In genomic region chr4:126241956-126242355, GRCm38 (mm10) we compare ENCODE assay signal across 19 mouse cellular contexts. TPM values are rescaled to one million over a fixed set of nuclear protein-coding genes. Genes with fewer than 3 reads are reported as not detected.
DNase-seq lines count a peak whose midpoint lies in the region; ATAC-seq and TF ChIP-seq lines count a peak whose summit lies in the region.
"Had no signal": no experiment of that assay in that cellular context is flagged by ENCODE, and none has a peak within 500 bp of the region (broad histone marks: within the 10 kb centered on the region; RNA-seq: fewer than 3 reads in every experiment).

No protein-coding gene starts in this region.

- peak overlapping the region; percentile 18 for H3ac ChIP-seq in C2C12 (ENCODE audit: control insufficient read depth, insufficient read length, low read depth)

- H3K79me2 ChIP-seq in C2C12 (ENCODE audit: control insufficient read depth, insufficient read depth), result peaks cover 93% of the 10 kb centered on the region

- peaks cover 71% of the 10 kb centered on the region for H3K36me3 ChIP-seq in kidney, embryonic 15.5 days
- H3K36me3 ChIP-seq in kidney, adult 2 months (ENCODE audit: control insufficient read depth, insufficient read depth, low read length), result no peaks in the 10 kb centered on the region
- H3K36me3 ChIP-seq in C2C12 (ENCODE audit: control insufficient read depth, insufficient read depth), result peaks cover 60% of the 10 kb centered on the region
- peaks cover 42% of the 10 kb centered on the region for H3K36me3 ChIP-seq in intestine, postnatal 0 days (ENCODE audit: control insufficient read depth, insufficient read depth)

- no peaks in the 10 kb centered on the region for H3K27me3 ChIP-seq in kidney, embryonic 15.5 days
- H3K27me3 ChIP-seq in kidney, adult 2 months (replicated peaks; ENCODE audit: control insufficient read depth, insufficient read depth, low read length), result no peaks in the 10 kb centered on the region
- no peaks in the 10 kb centered on the region for H3K27me3 ChIP-seq in C2C12 (ENCODE audit: control insufficient read depth, insufficient read depth, insufficient read length)
- H3K27me3 ChIP-seq in intestine, postnatal 0 days (replicated peaks; ENCODE audit: control insufficient read depth, insufficient read depth, low read length), result no peaks in the 10 kb centered on the region
- H3K27me3 ChIP-seq: midbrain, embryonic 15.5 days; neural tube, embryonic 13.5 days had no signal

- ATAC-seq in kidney, embryonic 15.5 days (replicated peaks; ENCODE audit: low FRiP score), result peak; percentile 27; the same call in 1 of the 2 replicates
- no peak for ATAC-seq in intestine, postnatal 0 days
- ATAC-seq: hindbrain, embryonic 16.5 days; liver, postnatal 0 days; midbrain, embryonic 15.5 days had no signal

- H3K79me3 ChIP-seq in C2C12 (ENCODE audit: low read depth), result peaks cover 56% of the 10 kb centered on the region

- peak; percentile 66 for DNase-seq in cerebellum, adult 11-12 months
- DNase-seq in cerebellum, adult 9-10 months, result no peak
- no peak for DNase-seq in kidney, adult 2 months
- DNase-seq in cerebellum, postnatal 25 days, result peak; percentile 54 to 63
- no peak for DNase-seq in adrenal gland, postnatal 10 days
- DNase-seq: adrenal gland, postnatal 25 days; kidney, postnatal 14 days; liver, postnatal 0 days; retina, postnatal 1 day; thymus, postnatal 36 days had no signal

- no peak overlapping the region for H3K4me2 ChIP-seq in kidney, embryonic 15.5 days
- H3K4me2 ChIP-seq in intestine, postnatal 0 days (replicated peaks; ENCODE audit: low read depth), result no peak overlapping the region
- H3K4me2 ChIP-seq: midbrain, embryonic 15.5 days; neural tube, embryonic 13.5 days had no signal

- no peak overlapping the region for H3K9ac ChIP-seq in kidney, embryonic 15.5 days
- H3K9ac ChIP-seq in intestine, postnatal 0 days (ENCODE audit: low read depth, low read length), result no peak overlapping the region
- H3K9ac ChIP-seq: liver, postnatal 0 days; midbrain, embryonic 15.5 days; neural tube, embryonic 13.5 days had no signal

- no peak for TF ChIP-seq CTCF in kidney, adult 2 months (conservative IDR thresholded peaks at IDR 0.05; ENCODE audit: insufficient read depth, insufficient read length, low read depth, low read length)
- no peak for TF ChIP-seq CTCF in C2C12 (IDR thresholded peaks at IDR 0.05; ENCODE audit: control insufficient read depth, insufficient read depth, insufficient read length)
- TF ChIP-seq CTCF in intestine, postnatal 0 days (IDR thresholded peaks at IDR 0.05; ENCODE audit: low read depth), result no peak

- H3K27ac ChIP-seq in kidney, embryonic 15.5 days, result no peak overlapping the region
- no peak overlapping the region for H3K27ac ChIP-seq in kidney, adult 2 months (ENCODE audit: insufficient read depth, low read depth, low read length)
- no peak overlapping the region for H3K27ac ChIP-seq in intestine, postnatal 0 days (ENCODE audit: low read depth, low read length)
- H3K27ac ChIP-seq: macrophage; midbrain, embryonic 15.5 days; neural tube, embryonic 13.5 days had no signal

- peaks cover 27% of the 10 kb centered on the region for H3K4me1 ChIP-seq in kidney, embryonic 15.5 days
- peaks cover 3% of the 10 kb centered on the region; the same call in 1 of the 2 replicates for H3K4me1 ChIP-seq in kidney, adult 2 months (ENCODE audit: control insufficient read depth, insufficient read depth, low read length)
- H3K4me1 ChIP-seq in intestine, postnatal 0 days (replicated peaks; ENCODE audit: control insufficient read depth, insufficient read depth, low read length), result no peaks in the 10 kb centered on the region

- H3K4me3 ChIP-seq in kidney, embryonic 15.5 days (replicated peaks), result no peak overlapping the region
- no peak overlapping the region for H3K4me3 ChIP-seq in kidney, adult 2 months (ENCODE audit: insufficient read depth, low read depth, low read length)
- no peak overlapping the region for H3K4me3 ChIP-seq in C2C12 (ENCODE audit: insufficient read depth, poor library complexity, severe bottlenecking)
- H3K4me3 ChIP-seq in intestine, postnatal 0 days (ENCODE audit: low read depth, low read length), result no peak overlapping the region
- H3K4me3 ChIP-seq: erythroblast, embryonic 14.5 days; midbrain, embryonic 15.5 days; neural tube, embryonic 13.5 days had no signal

- TF ChIP-seq POLR2A in kidney, adult 2 months (IDR thresholded peaks at IDR 0.05; ENCODE audit: low read depth, low read length), result no peak

- H3K9me3 ChIP-seq in kidney, embryonic 15.5 days (replicated peaks), result no peaks in the 10 kb centered on the region
- H3K9me3 ChIP-seq in intestine, postnatal 0 days (ENCODE audit: control insufficient read depth), result no peaks in the 10 kb centered on the region
- H3K9me3 ChIP-seq: G1E; midbrain, embryonic 15.5 days; neural tube, embryonic 13.5 days had no signal

- 22% methylated on average over 9 of the region's 9 CpGs for WGBS in kidney, embryonic 15.5 days
- 40% methylated on average over 9 of the region's 9 CpGs for WGBS in kidney, adult 2 months
- WGBS in intestine, postnatal 0 days, result 59% methylated on average over 9 of the region's 9 CpGs

TF ChIP-seq in C2C12, 6 proteins besides CTCF, POLR2A, EP300 and RAD21:
- TF ChIP-seq USF1 (IDR thresholded peaks at IDR 0.05; ENCODE audit: low read depth), result no peak
- TF ChIP-seq MYOG (IDR thresholded peaks at IDR 0.05; ENCODE audit: control insufficient read depth, extremely low read depth, insufficient read length), result no peak
- no peak for TF ChIP-seq MYOD1 (IDR thresholded peaks at IDR 0.05; ENCODE audit: control insufficient read depth, insufficient read length, low read depth)
- no peak for TF ChIP-seq MAX (IDR thresholded peaks at IDR 0.05)
- TF ChIP-seq CEBPB (IDR thresholded peaks at IDR 0.05; ENCODE audit: low read depth), result no peak
- no peak for TF ChIP-seq FOSL1 (IDR thresholded peaks at IDR 0.05; ENCODE audit: insufficient read depth, low read length, poor library complexity, severe bottlenecking)

RNA-seq across cellular contexts. Expression of gene Map7d1, which starts 14.2 kb away (rescaled TPM):
- 39.6 and 40.7 TPM in 2 replicates for polyA plus RNA-seq in kidney, embryonic 15.5 days (2015; fragmentation: Nextera tagmentation; extraction: Ambion mirVana)
- 28.3 and 30.3 TPM in 2 replicates for polyA plus RNA-seq in kidney, adult 2 months (2012; rRNA removed)
- polyA plus RNA-seq in C2C12 (2012; fragmentation: generic; extraction: Trizol), result 130 TPM
- total RNA-seq in adrenal gland, postnatal 10 days (2021), result 10 to 100 TPM; 60.4 to 72.7 TPM
- 11.7 and 12.2 TPM in 2 replicates for polyA plus RNA-seq in intestine, postnatal 0 days (2015; fragmentation: Nextera tagmentation; extraction: Ambion mirVana)

RNA-seq across cellular contexts. Expression of gene Trappc3, which starts 20.2 kb away (rescaled TPM):
- 106 and 111 TPM in 2 replicates for polyA plus RNA-seq in kidney, embryonic 15.5 days (2015; fragmentation: Nextera tagmentation; extraction: Ambion mirVana)
- 57.7 and 75.5 TPM in 2 replicates for polyA plus RNA-seq in kidney, adult 2 months (2012; rRNA removed)
- 110 TPM for polyA plus RNA-seq in C2C12 (2012; fragmentation: generic; extraction: Trizol)
- total RNA-seq in adrenal gland, postnatal 10 days (2021), result 10 to 100 TPM; 73.1 to 74.8 TPM
- polyA plus RNA-seq in intestine, postnatal 0 days (2015; fragmentation: Nextera tagmentation; extraction: Ambion mirVana), result 115 and 126 TPM in 2 replicates

RNA-seq across cellular contexts. Expression of gene Thrap3, which starts 39.4 kb away (rescaled TPM):
- 219 and 230 TPM in 2 replicates for polyA plus RNA-seq in kidney, embryonic 15.5 days (2015; fragmentation: Nextera tagmentation; extraction: Ambion mirVana)
- polyA plus RNA-seq in kidney, adult 2 months (2012; rRNA removed), result 40.4 and 51.0 TPM in 2 replicates
- polyA plus RNA-seq in C2C12 (2012; fragmentation: generic; extraction: Trizol), result 85.7 TPM
- 100 to 1,000 TPM; 177 to 229 TPM for total RNA-seq in adrenal gland, postnatal 10 days (2021)
- 56.7 and 67.5 TPM in 2 replicates for polyA plus RNA-seq in intestine, postnatal 0 days (2015; fragmentation: Nextera tagmentation; extraction: Ambion mirVana)

RNA-seq across cellular contexts. Expression of gene Col8a2, which starts 44.6 kb away (rescaled TPM):
- polyA plus RNA-seq in kidney, embryonic 15.5 days (2015; fragmentation: Nextera tagmentation; extraction: Ambion mirVana), result 10.6 and 15.2 TPM in 2 replicates
- polyA plus RNA-seq in kidney, adult 2 months (2012; rRNA removed), result 0.27 and 0.31 TPM in 2 replicates
- polyA plus RNA-seq in C2C12 (2012; fragmentation: generic; extraction: Trizol), result 0.62 TPM
- 1 to 10 TPM; 5.5 to 5.6 TPM for total RNA-seq in adrenal gland, postnatal 10 days (2021)
- 1.5 and 2.2 TPM in 2 replicates for polyA plus RNA-seq in intestine, postnatal 0 days (2015; fragmentation: Nextera tagmentation; extraction: Ambion mirVana)
- polyA plus RNA-seq: erythroblast, embryonic 14.5 days; G1E; macrophage had no signal

Comparison
In these comparisons a context has a peak if more than half of its experiments do, and no peak if none do; other contexts are left out.
1. DNase-seq: peak in cerebellum, adult 11-12 months (single experiment) and cerebellum, postnatal 25 days (2 of 2); none in cerebellum, adult 9-10 months (single experiment), kidney, adult 2 months (single experiment) and adrenal gland, postnatal 10 days (single experiment).